Mouse (Mus musculus): ENCODE data around the gene Megf11.
"Not testable (repeated sequence)": the region's sequence is repeated elsewhere in the genome, so short reads cannot be mapped to it uniquely, and the experiment has no call there.

Gene Megf11

GRCm38 (mm10) chr9:64471336-64471735 is 85.9 kb downstream of the Megf11 start:
- no peak for DNase-seq

DNA sequence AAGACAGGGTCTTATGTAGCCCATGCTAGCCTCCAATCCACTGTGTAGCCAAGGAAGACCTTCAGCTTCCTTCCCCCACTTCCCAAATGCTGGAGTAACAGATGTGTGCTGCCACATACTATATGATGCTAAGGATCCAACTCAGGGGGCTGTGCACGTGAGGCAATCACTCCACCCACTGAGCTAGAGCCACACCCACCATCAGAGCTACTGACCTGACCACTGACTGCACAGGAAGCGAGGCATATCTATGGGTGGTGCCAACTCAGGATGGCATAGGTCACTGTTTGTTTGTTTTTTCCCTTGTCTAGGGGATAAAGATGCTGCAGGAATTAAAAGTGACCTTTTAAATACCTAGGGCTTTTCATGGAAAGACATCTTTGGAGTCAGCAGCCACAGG is 86.7 kb downstream of the Megf11 start:
- no peak for DNase-seq

DNA sequence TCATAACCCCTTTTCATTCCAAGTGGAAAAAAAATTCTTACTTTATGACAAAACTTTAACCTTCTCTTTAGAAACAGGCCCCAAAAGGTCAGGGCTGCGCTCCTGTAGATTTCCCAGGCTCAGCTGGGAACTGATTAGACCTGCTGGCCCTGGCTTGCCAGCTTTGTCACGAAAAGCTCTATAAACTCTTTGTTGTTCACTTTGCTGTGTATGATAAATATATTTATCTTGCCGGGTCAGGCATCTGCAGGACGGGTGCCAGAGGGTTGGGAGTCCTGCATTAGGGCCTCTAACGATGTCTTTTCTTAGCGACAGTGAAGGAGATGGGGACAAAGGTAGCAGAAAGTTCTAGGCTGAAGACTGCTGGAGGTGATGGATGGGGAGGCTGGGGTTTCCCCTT is 87.3 kb downstream of the Megf11 start:
- no peak for DNase-seq

DNA sequence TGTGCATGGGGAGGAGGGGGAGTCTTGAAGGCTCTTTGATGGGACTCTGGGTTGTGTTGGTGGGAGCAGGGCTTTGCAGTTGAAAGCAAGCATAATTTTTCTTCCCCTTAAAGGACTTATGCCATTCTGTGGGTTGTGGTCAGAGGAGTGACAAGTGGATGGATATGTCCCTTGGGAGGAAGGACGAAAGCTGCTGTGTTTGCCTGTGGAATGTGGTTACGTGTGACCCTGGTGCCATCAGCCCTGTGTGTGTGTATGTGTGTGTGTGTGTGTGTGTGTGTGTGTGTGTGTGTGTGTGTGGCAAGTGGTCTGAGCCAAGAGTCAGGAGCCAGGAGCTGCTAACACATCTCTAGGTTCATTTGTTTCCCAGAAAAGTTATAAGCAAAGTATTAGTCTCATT is 87.7 kb downstream of the Megf11 start:
- DNase-seq, result no peak

DNA sequence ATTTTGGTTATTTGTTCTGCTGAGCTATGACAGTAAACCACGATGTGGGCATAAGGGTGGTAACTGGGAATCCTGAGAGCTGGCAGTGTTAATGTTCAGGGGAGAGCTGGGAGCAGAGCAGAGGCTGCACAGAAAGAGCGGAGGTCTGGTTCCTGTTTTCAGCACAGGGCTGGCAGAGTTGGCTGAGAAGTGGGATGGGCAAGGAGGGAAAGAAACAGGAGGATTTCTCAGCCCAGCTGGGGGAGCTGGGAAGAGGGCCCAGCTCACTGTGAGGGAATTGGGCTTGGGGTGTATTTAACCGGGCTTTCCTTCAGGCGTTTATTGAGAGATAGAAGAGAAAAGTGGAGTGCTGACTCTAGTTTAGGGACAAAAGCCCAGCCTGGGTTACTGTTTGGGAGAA is 88.3 kb downstream of the Megf11 start:
- no peak for DNase-seq

GRCm38 (mm10) chr9:64474142-64474541 is 88.7 kb downstream of the Megf11 start:
- DNase-seq, result no peak

DNA sequence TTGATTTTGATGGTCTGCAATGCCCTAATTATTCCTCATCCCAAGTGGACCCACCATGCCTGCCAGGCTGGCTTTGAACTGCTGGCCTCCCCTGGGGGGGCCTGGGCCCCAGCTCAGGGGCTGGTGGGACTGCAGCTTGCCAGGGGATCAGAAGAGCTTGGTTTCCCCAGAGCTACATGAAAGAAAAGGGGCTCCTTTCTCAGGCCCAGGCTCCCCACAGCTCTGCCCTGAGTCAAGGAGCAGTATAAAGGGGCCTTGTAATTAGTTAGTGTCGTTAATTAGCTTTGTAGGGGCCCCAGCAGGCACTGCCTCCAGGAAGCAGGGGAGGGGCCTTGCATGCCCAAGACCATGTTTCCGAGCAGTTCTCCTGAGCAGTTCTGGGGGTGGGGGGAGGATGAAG is 90.5 kb downstream of the Megf11 start:
- DNase-seq, result no peak

DNA sequence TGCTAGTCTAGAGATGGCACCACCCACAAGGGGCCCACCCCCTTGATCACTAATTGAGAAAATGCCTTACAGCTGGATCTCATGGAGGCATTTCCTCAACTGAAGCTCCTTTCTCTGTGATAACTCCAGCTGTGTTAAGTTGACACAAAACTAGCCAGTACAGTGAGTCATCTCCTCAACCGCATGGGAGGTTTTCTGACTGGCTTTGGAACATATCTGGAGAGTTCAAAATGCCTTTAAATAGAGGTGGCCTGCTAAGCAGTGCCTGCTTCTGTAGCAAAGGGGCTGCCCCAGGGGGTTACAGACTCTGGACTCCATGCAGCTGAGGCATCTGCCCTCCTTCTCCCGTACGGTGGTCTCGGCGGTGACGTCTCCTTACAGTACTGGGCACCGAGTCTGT is 92.0 kb downstream of the Megf11 start:
- not testable (repeated sequence) for DNase-seq

DNA sequence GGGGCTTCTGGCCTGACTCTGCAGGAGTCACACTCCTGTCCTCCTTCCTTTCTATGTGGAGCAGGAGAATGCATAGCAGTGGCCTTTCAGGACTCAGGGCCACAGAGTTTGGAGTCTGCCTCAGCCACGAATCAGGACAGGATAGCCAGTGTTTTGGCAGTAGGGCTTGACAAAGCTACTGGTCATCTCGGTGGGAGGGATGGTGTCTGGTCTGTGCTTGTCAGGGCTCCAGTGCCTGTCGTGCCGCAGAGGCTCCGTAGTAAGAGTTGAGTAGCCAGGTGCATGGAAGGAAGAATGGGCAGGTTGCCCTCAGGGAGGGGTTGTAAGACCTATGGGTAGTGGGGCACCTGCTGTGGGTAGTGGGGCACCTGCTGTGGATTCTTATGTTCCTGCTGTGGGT is 96.7 kb downstream of the Megf11 start:
- DNase-seq, result no peak

DNA sequence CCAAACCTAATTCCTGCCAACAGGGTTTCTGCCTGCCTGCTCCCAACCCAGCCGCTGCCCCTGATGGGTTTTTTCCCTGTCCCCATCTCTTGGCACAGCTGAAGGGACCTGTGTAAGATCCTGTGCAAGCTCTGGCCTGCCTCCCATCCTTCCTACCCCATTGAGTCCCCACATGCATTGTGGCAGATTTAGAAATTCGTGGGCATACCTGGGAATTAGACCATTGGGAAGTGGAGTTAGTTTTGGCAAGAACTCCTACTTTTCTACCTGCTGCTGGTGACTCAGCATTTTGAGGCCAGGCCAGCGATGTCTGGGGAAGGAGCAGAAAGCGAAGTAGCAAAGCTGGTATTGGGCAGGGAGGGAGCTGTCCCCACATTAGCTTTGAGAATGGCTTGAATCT is 102.0 kb downstream of the Megf11 start:
- no peak for DNase-seq

- DNase-seq, result no peak
Measured at GRCm38 (mm10) chr9:64494647-64495046, 109.2 kb downstream of the Megf11 start.

DNA sequence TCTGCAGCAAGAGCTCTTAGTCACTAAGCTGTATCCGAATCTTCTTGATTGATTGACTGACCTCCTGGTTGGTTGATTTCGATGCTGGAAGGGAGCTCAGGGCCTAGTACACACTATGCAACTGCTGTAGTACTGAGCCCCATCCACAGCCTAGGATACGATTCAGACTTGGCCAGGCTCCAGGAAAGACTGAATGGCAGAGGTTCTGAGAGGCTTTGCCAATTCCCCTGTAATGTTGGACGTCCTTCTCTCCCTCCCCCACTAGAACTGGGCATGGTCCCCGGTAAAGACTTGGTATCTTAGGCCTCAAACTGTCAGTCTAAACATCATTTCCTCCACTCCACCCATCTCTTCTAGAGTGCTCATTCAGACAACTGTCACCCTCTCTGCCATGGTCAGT is 113.5 kb downstream of the Megf11 start:
- no peak for DNase-seq

- no peak for DNase-seq
Measured at GRCm38 (mm10) chr9:64501211-64501610, 115.8 kb downstream of the Megf11 start.

DNA sequence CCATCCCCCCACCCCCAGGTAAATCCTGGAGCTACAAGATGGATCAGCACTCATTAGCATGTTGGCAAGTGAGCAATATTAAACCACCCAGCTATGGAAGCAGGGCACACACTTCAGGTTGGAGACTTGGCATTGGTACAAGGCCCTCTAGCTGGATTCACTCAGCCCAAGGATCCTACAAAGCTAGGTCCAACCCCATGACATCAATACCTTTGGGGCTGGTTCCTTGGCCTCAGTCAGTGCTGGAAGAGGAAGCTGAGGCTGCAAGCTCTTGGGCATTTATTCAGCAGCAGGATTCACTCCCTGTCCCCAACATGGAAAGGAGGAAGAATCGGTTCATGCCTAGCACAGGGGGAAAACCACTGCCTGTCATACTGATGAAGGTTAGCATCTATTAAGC is 118.6 kb downstream of the Megf11 start:
- no peak for DNase-seq

DNA sequence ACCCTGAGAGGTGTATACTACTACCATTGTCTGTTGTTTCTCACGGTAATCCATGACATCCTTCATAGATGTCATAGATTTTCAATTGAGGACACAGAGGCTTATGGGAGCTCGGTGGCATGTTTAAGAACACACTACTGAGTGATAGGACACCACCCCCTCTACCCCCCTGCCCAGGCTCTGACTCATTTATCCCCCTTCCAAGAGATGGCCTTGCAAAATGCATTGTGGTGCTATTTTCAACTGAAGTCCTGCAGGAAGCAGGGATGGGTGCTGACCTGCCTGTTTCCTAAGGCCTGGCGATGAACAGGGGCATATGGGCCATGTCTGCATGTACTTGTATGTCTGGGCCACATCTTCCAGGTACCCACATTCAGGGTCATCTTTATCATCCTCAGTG is 119.0 kb downstream of the Megf11 start:
- no peak for DNase-seq

DNA sequence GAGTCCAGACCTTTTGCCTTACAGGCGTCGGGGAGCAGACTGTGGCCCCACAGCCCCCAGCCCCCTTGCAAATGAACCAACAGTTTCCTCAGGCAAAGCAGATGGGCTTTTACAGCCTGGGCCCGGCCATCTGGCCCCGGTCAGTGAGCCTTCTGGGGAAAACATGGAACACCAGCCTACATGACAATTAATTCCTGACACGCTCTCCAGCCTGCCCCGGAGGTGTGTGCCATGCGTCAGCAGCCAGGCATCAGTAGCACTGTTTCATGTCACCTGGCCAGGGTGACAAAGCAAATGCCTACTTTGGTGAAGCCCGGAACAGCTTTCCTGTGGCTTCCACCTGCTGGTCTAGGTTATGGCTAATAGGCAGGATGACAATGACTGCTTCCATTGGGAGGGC is 119.5 kb downstream of the Megf11 start:
- DNase-seq, result no peak

DNA sequence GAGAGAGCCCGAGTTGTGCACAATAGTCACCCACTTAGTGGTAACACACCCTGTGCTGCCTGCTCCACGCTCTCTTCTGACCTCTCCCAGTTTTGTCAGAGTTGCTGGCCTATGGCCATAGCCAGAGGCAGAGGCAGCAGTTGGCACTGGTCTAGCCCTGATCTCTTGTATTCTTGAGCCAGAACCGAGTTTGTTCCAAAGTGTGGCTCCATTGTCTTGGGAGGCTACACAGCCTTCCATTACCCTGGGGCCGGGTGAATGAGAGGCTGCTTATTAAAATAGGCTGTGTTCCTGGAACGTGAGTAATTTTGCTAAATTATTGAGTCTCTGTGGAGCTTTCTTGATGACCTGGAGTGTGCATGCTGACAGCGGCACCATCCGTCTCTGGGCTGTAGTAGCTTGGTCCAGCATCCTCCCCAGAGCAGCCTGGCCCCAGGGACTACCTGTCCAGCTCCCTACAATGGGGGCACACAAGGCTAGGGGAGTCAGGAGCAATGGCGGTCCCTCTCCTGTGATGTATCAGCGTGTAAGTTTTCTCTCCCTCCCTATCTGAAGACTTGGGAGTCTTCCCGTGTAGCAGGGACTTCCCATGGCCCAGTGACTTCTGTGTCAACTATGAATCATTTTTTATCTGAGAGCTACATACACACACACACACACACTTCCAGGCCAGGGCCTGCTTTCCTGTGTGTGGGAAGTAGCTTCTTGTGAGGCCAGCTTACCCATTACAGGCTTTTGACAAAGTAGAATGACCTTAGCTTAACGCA is 121.2 kb downstream of the Megf11 start:
- DNase-seq, result no peak

- no peak for DNase-seq
Measured at GRCm38 (mm10) chr9:64507207-64507517, 121.7 kb downstream of the Megf11 start.

DNA sequence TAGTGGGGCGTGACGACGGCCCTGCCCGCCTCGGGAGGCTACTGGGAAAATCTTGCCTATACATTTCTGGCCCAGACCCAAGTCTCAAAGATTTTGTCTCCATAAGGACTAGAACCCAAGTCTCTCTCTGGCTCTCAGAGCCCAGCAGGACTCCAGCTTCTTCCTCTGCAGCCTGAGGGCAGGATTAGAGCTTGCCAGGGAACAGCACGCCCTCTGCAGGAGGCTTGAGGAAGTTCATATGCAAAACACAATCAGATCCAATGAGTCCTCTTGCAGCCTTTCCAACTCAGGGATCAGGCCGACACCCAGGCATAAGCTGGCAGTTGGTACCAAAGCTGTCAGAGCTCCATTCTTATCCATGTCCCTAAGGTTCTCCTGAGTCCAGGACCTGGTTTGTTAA is 122.6 kb downstream of the Megf11 start:
- no peak for DNase-seq

GRCm38 (mm10) chr9:64514826-64515225 is 129.4 kb downstream of the Megf11 start:
- no peak for DNase-seq

DNA sequence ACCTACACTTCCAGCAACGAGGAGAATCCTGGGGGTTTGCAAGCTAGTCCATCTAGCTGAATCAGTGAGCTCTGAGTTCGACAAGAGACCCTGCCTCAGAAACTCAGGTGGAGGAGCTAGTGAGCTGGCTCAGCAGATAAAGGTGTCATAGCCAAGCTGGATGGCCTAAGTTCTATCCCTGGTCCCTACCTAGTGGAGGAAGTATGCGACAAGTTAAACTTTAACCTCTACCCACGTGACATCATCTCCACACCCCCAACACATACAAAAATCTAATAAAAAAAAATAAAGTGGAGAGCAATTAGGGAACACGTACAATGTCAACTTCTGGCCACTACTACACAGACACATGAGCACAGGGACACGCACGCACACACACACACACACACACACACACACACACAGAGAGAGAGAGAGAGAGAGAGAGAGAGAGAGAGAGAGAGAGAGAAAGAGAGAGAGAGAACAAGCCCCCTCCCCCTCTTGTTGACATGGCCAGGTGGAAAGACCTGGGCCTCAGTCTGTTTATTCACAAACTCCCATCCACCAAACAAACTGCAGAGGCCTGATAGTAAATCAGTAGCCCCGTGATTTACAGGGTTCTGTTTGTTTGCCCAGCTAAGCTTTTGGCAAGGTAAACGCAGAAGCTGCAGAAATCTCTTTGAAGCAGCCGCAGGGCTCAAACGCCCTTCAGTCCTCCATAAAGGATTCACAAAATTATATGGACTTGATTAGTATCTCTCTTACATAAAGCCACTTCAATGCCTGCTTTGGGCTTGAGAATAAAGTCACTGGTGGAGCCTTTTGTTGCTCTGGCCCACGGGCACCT is 134.7 kb downstream of the Megf11 start:
- no peak for DNase-seq

GRCm38 (mm10) chr9:64520747-64521283 is 135.4 kb downstream of the Megf11 start:
- DNase-seq, result no peak

DNA sequence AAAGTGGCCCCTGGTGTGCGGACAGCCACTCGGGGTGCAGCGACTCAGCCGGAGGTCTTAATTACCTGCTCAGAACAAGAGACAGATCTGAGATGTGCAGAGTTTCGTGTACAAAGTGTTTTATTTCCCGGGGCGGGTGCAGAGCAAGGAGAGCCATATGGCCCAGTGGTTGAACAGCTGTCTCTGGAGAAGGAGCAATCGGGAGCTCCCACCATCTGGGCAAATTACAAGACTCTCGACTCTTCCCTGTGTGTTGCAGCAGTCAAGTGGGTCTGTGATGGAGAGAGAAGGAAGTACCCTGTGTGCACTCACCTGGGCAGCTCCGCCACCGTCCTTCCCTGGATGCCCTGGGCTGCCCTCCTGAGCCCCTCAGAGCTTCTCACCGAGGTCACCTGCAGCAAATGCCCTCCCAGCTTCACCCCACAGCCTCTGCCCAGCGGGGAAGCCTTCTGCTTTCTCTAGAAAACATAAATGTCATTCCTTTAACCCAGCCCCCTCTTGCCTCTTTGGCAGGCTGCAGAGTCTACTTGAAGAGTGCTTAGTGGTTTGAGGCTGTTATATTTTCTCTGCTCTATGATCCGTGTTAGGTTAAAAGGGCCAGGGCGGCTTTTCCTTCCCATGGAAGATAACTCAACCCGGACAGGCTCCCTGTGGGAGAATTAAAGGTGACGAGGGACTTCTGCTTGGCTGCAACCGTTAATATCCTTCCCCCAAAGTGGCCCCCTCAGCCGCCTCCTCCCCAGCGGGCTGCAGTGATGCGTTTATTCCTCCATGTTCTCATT is 138.0 kb downstream of the Megf11 start:
- no peak for DNase-seq

Measured in spleen, adult 18-20 months (tissue).